Mouse (Mus musculus): ENCODE data around the gene Dapl1. TPM values are rescaled to one million over a fixed set of nuclear protein-coding genes. Genes with fewer than 3 reads are reported as not detected.

Gene Dapl1
- polyA plus RNA-seq, 1 experiment: not detected

- Histone ChIP-seq H3K4me3 (ENCODE audit: insufficient read depth, poor library complexity, severe bottlenecking) (no peak overlapping the region), H3K79me3 (ENCODE audit: low read depth) (no peaks in the 10 kb centered on the region), H3ac (ENCODE audit: control insufficient read depth, insufficient read length, low read depth) (no peak overlapping the region), H3K27me3 (ENCODE audit: control insufficient read depth, insufficient read depth, insufficient read length) (no peaks in the 10 kb centered on the region), H3K79me2 (ENCODE audit: control insufficient read depth, insufficient read depth) (no peaks in the 10 kb centered on the region), H3K36me3 (ENCODE audit: control insufficient read depth, insufficient read depth) (no peaks in the 10 kb centered on the region)
- TF ChIP-seq CEBPB (IDR thresholded peaks at IDR 0.05; ENCODE audit: low read depth) (no peak), MYOG (IDR thresholded peaks at IDR 0.05; ENCODE audit: control insufficient read depth, extremely low read depth, insufficient read length) (no peak), FOSL1 (IDR thresholded peaks at IDR 0.05; ENCODE audit: insufficient read depth, low read length, poor library complexity, severe bottlenecking) (no peak), MAX (IDR thresholded peaks at IDR 0.05) (no peak), CTCF (IDR thresholded peaks at IDR 0.05; ENCODE audit: control insufficient read depth, insufficient read depth, insufficient read length) (no peak), USF1 (IDR thresholded peaks at IDR 0.05; ENCODE audit: low read depth) (no peak), MYOD1 (IDR thresholded peaks at IDR 0.05; ENCODE audit: control insufficient read depth, insufficient read length, low read depth) (no peak)
Observed at GRCm38 (mm10) chr2:59452102-59452501, 32.4 kb upstream of the Dapl1 start.

- Histone ChIP-seq H3K27me3 (ENCODE audit: control insufficient read depth, insufficient read depth, insufficient read length) (peaks cover 18% of the 10 kb centered on the region), H3K79me2 (ENCODE audit: control insufficient read depth, insufficient read depth) (no peaks in the 10 kb centered on the region), H3K79me3 (ENCODE audit: low read depth) (no peaks in the 10 kb centered on the region), H3K36me3 (ENCODE audit: control insufficient read depth, insufficient read depth) (no peaks in the 10 kb centered on the region), H3ac (ENCODE audit: control insufficient read depth, insufficient read length, low read depth) (no peak overlapping the region), H3K4me3 (ENCODE audit: insufficient read depth, poor library complexity, severe bottlenecking) (no peak overlapping the region)
- TF ChIP-seq CTCF (IDR thresholded peaks at IDR 0.05; ENCODE audit: control insufficient read depth, insufficient read depth, insufficient read length) (no peak), MYOD1 (IDR thresholded peaks at IDR 0.05; ENCODE audit: control insufficient read depth, insufficient read length, low read depth) (no peak), MAX (IDR thresholded peaks at IDR 0.05) (no peak), FOSL1 (IDR thresholded peaks at IDR 0.05; ENCODE audit: insufficient read depth, low read length, poor library complexity, severe bottlenecking) (no peak), MYOG (IDR thresholded peaks at IDR 0.05; ENCODE audit: control insufficient read depth, extremely low read depth, insufficient read length) (no peak), USF1 (IDR thresholded peaks at IDR 0.05; ENCODE audit: low read depth) (no peak), CEBPB (IDR thresholded peaks at IDR 0.05; ENCODE audit: low read depth) (no peak)
Observed at GRCm38 (mm10) chr2:59462086-59462485, 22.4 kb upstream of the Dapl1 start.

GRCm38 (mm10) chr2:59463428-59464182, 20.8 kb upstream of the Dapl1 start:
- Histone ChIP-seq H3K27me3 (ENCODE audit: control insufficient read depth, insufficient read depth, insufficient read length) (peaks cover 24% of the 10 kb centered on the region), H3K79me2 (ENCODE audit: control insufficient read depth, insufficient read depth) (no peaks in the 10 kb centered on the region), H3K36me3 (ENCODE audit: control insufficient read depth, insufficient read depth) (no peaks in the 10 kb centered on the region), H3ac (ENCODE audit: control insufficient read depth, insufficient read length, low read depth) (no peak overlapping the region), H3K4me3 (ENCODE audit: insufficient read depth, poor library complexity, severe bottlenecking) (no peak overlapping the region), H3K79me3 (ENCODE audit: low read depth) (no peaks in the 10 kb centered on the region)
- no peak for TF ChIP-seq MYOD1 (IDR thresholded peaks at IDR 0.05; ENCODE audit: control insufficient read depth, insufficient read length, low read depth)
- TF ChIP-seq USF1 (IDR thresholded peaks at IDR 0.05; ENCODE audit: low read depth): no peak
- no peak for TF ChIP-seq FOSL1 (IDR thresholded peaks at IDR 0.05; ENCODE audit: insufficient read depth, low read length, poor library complexity, severe bottlenecking)
- no peak for TF ChIP-seq MAX (IDR thresholded peaks at IDR 0.05)
- TF ChIP-seq CTCF (IDR thresholded peaks at IDR 0.05; ENCODE audit: control insufficient read depth, insufficient read depth, insufficient read length): no peak
- no peak for TF ChIP-seq CEBPB (IDR thresholded peaks at IDR 0.05; ENCODE audit: low read depth)
- no peak for TF ChIP-seq MYOG (IDR thresholded peaks at IDR 0.05; ENCODE audit: control insufficient read depth, extremely low read depth, insufficient read length)

- no peak for TF ChIP-seq MAX (IDR thresholded peaks at IDR 0.05)
- H3ac ChIP-seq (ENCODE audit: control insufficient read depth, insufficient read length, low read depth): no peak overlapping the region
- no peaks in the 10 kb centered on the region for H3K36me3 ChIP-seq (ENCODE audit: control insufficient read depth, insufficient read depth)
- H3K79me2 ChIP-seq (ENCODE audit: control insufficient read depth, insufficient read depth): no peaks in the 10 kb centered on the region
- H3K27me3 ChIP-seq (ENCODE audit: control insufficient read depth, insufficient read depth, insufficient read length): peaks cover 24% of the 10 kb centered on the region
- no peaks in the 10 kb centered on the region for H3K79me3 ChIP-seq (ENCODE audit: low read depth)
- H3K4me3 ChIP-seq (ENCODE audit: insufficient read depth, poor library complexity, severe bottlenecking): no peak overlapping the region
Observed at GRCm38 (mm10) chr2:59465671-59466070, 18.8 kb upstream of the Dapl1 start.

DNA sequence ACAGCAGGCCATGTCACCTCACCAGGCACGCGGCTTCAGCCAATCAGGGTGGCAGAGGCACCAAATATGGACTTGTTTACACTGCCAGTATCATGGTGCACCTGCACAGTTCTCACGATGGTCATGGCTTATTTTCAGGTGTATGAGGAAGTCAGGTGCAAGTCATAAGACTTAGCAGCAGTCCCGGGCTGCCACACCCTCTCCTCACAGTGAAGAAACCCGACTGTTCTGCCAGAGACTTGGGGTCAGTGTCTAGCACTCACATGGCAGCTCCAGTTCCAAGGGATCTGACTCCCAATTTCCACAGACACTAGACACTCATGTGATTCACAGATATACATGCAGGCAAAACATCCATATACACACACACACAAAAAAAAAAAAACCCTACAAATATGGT, 18.1 kb upstream of the Dapl1 start:
- Histone ChIP-seq H3K79me2 (ENCODE audit: control insufficient read depth, insufficient read depth) (no peaks in the 10 kb centered on the region), H3K27me3 (ENCODE audit: control insufficient read depth, insufficient read depth, insufficient read length) (peaks cover 24% of the 10 kb centered on the region), H3K79me3 (ENCODE audit: low read depth) (no peaks in the 10 kb centered on the region), H3K4me3 (ENCODE audit: insufficient read depth, poor library complexity, severe bottlenecking) (no peak overlapping the region), H3K36me3 (ENCODE audit: control insufficient read depth, insufficient read depth) (no peaks in the 10 kb centered on the region), H3ac (ENCODE audit: control insufficient read depth, insufficient read length, low read depth) (no peak overlapping the region)
- no peak for TF ChIP-seq FOSL1 (IDR thresholded peaks at IDR 0.05; ENCODE audit: insufficient read depth, low read length, poor library complexity, severe bottlenecking)
- no peak for TF ChIP-seq CEBPB (IDR thresholded peaks at IDR 0.05; ENCODE audit: low read depth)
- no peak for TF ChIP-seq MYOG (IDR thresholded peaks at IDR 0.05; ENCODE audit: control insufficient read depth, extremely low read depth, insufficient read length)
- TF ChIP-seq CTCF (IDR thresholded peaks at IDR 0.05; ENCODE audit: control insufficient read depth, insufficient read depth, insufficient read length): no peak
- TF ChIP-seq MYOD1 (IDR thresholded peaks at IDR 0.05; ENCODE audit: control insufficient read depth, insufficient read length, low read depth): no peak
- no peak for TF ChIP-seq USF1 (IDR thresholded peaks at IDR 0.05; ENCODE audit: low read depth)

DNA sequence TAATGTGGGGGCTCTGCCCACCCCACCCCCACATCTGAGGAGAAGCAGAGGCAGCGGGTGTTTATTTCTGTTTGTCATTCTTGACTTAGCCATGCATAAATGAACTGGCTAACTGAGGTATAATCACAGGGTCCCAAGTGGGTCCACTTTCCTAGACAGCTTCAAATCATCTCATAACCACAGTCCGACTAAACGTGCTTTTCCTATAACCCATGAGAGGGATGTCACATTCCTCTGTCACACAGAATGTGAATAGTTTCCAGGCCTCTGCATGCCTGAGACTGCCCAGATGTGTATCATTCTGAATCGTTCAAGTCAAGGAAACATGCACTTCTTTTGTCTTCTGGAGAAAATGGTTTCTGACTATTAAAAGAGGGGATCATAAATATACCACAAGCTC, 17.4 kb upstream of the Dapl1 start:
- Histone ChIP-seq H3K79me3 (ENCODE audit: low read depth) (no peaks in the 10 kb centered on the region), H3K36me3 (ENCODE audit: control insufficient read depth, insufficient read depth) (no peaks in the 10 kb centered on the region), H3ac (ENCODE audit: control insufficient read depth, insufficient read length, low read depth) (no peak overlapping the region), H3K27me3 (ENCODE audit: control insufficient read depth, insufficient read depth, insufficient read length) (peaks cover 24% of the 10 kb centered on the region), H3K4me3 (ENCODE audit: insufficient read depth, poor library complexity, severe bottlenecking) (no peak overlapping the region), H3K79me2 (ENCODE audit: control insufficient read depth, insufficient read depth) (no peaks in the 10 kb centered on the region)
- TF ChIP-seq FOSL1 (IDR thresholded peaks at IDR 0.05; ENCODE audit: insufficient read depth, low read length, poor library complexity, severe bottlenecking): no peak
- no peak for TF ChIP-seq MYOD1 (IDR thresholded peaks at IDR 0.05; ENCODE audit: control insufficient read depth, insufficient read length, low read depth)

All from C2C12 (cell line).